Mouse (Mus musculus): ENCODE results near the gene Kif19a. TPM values are rescaled to one million over a fixed set of nuclear protein-coding genes. Genes with fewer than 3 reads are reported as not detected.

Gene Kif19a
- total RNA-seq, 2 experiments from 2014 or later: 4.8 to 5.3 TPM

DNA sequence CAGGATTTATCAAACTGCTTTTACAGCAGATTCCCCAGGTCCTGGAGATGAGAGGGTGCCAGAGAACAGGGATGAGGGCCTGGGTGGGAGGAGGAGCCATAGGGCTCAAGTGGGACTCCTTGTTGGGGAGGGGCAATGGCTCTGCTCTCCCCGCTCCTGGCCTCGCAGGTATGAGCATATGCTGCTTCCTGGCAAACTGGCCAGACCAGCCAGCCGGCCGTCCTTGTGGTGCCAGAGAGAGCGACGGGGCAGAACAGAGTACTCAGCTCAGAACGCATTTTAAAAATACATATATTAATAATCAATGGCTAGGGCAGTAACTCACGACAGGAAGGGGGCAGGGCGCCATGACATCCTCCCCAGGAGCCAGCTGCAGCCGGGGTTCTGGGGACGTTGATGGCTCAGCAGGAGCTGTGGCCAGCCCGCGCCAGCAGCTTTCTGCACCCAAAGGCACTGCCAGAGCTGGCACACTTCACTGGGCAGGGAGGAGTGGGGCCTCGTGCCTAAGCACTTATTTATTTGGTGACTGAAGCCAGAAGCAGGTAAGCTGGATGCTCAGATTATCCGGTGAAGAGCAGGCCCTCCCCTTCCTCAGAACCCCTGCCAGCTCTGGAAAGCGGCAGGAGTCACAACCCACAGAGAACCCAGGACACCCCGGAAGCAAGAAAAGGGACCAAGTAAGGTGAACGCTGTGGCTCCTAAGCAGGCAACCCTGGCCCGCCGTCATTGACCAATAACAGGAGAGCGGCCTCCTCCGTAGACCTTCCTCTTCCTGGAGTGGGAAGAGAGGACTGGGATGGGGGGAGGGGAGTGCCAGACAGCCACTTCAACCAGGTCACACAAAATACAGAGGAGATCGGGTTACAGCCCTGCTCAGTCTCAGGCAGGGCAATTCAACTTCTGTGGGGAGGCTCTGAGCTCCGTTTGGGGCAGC lies 64.6 kb downstream of the Kif19a start:
- intact Hi-C loops (cut with DNase I): no loop called here
- no peak for DNase-seq (ENCODE audit: low spot score in 2 of 2)

DNA sequence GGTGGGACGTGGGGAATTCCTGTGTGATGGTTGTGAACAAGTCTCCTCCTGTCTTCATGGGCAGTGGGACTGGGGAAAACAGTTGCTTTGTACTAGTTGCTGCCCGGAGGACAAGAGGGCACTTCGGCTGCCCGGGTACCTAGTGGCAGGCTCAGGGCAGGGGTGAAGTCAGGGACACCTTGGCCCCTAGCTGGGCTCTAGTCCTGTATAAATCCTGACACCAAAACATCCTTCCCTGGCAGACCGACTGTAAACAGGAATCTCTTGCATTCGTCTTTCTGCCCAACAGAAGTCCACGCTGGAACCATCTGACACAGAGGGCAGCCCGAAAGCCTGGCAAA lies 65.2 kb downstream of the Kif19a start:
- DNase-seq (ENCODE audit: low spot score in 2 of 2): no peak
- intact Hi-C loops (cut with DNase I): no loop called here

DNA sequence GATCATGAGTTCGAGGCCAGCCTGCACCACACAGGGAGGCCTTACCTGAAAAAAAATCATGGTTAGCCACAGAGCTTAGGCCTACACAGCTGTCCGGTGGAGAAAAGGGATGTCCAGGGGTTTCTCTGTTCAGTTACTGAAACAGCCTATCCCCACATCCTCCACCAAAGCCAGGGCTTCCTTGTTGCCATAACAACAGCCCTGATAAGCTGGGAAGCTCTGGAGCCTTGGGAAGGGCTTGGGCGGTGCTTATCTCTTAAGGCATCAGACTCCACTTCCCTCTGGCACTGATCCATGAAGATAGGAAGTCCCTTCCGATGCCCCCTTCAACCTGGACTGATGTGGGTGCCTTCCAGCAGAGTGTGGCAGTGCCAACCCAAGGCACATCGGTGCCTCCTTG lies 68.0 kb downstream of the Kif19a start:
- no peak for DNase-seq (ENCODE audit: low spot score in 2 of 2)

More for the DNA sequence above, 68.0 kb downstream of the Kif19a start:
- intact Hi-C loops (cut with DNase I): no loop called here

Other genes starting within 250 kb of the Kif19a start
- 100 to 1,000 TPM; 765 to 799 TPM for gene Rpl38, start 96.9 kb upstream of the Kif19a start, total RNA-seq (2021)
- gene Ttyh2, start 90.0 kb upstream of the Kif19a start, total RNA-seq (2021): 10 to 100 TPM; 18.6 to 21.4 TPM
- 1 to 10 TPM in 1 of 2 experiments, under 1 TPM in 1; 0.62 to 1.4 TPM for gene Dnaic2, start 38.0 kb upstream of the Kif19a start, total RNA-seq (2021)
- gene Btbd17, start 30.6 kb downstream of the Kif19a start, total RNA-seq (2021): 10 to 100 TPM; 35.6 to 39.8 TPM
- not detected for gene Gpr142, start 33.5 kb downstream of the Kif19a start, total RNA-seq (2021)
- 1 to 10 TPM; 4.2 to 6.4 TPM for gene Gprc5c, start 85.8 kb downstream of the Kif19a start, total RNA-seq (2021)
- under 1 TPM; 0.37 to 0.55 TPM for gene Cd300a, start 124.7 kb downstream of the Kif19a start, total RNA-seq (2021)
- not detected for gene Cd300lb, start 169.0 kb downstream of the Kif19a start, total RNA-seq (2021)
- gene Cd300c, start 203.8 kb downstream of the Kif19a start, total RNA-seq (2021): not detected
- gene Cd300ld, start 224.5 kb downstream of the Kif19a start, total RNA-seq (2021): not detected
- gene Cd300c2, start 236.5 kb downstream of the Kif19a start, total RNA-seq (2021): 1 to 10 TPM; 2.8 to 3.0 TPM